Mouse (Mus musculus) hindbrain, embryonic 11.5 days (tissue): ENCODE results near the gene Atg9a. TPM values are rescaled to one million over a fixed set of nuclear protein-coding genes. Genes with fewer than 3 reads are reported as not detected.

ENCODE experiments used
- polyA plus RNA-seq: library from polyadenylated mRNA; unstranded; fragments of >200 nt; fragmentation: Nextera tagmentation; extraction: Ambion mirVana; gene quantifications from 2 replicates; pipeline ENCODE4 v1.2.1, GENCODE M21; 2014

Gene Atg9a
- polyA plus RNA-seq, 1 experiment from 2014 or later, result 17.4 TPM

Other genes starting within 250 kb of the Atg9a start
- 0.20 and 0.35 TPM in 2 replicates for gene Ihh, start 240.5 kb downstream of the Atg9a start, polyA plus RNA-seq
- 14.8 and 15.2 TPM in 2 replicates for gene Nhej1, start 67.0 kb downstream of the Atg9a start, polyA plus RNA-seq
- not detected in 2 replicates for gene Slc23a3, start 58.3 kb downstream of the Atg9a start, polyA plus RNA-seq
- 47.4 and 49.0 TPM in 2 replicates for gene Cnppd1, start 49.5 kb downstream of the Atg9a start, polyA plus RNA-seq
- gene Retreg2, start 49.4 kb downstream of the Atg9a start, polyA plus RNA-seq, result 50.3 and 58.4 TPM in 2 replicates
- gene Zfand2b, start 23.6 kb downstream of the Atg9a start, polyA plus RNA-seq, result 37.4 and 37.7 TPM in 2 replicates
- gene Abcb6, start 11.8 kb downstream of the Atg9a start, polyA plus RNA-seq, result 21.8 and 23.9 TPM in 2 replicates
- 12.8 and 14.9 TPM in 2 replicates for gene Ankzf1, start within 50 bp of the Atg9a start, polyA plus RNA-seq
- gene Glb1l, start 18.6 kb upstream of the Atg9a start, polyA plus RNA-seq, result 18.0 and 19.5 TPM in 2 replicates
- 110 and 125 TPM in 2 replicates for gene Stk16, start 18.6 kb upstream of the Atg9a start, polyA plus RNA-seq
- gene Tuba4a, start 27.7 kb upstream of the Atg9a start, polyA plus RNA-seq, result 10.7 and 12.4 TPM in 2 replicates
- gene A630095N17Rik, start 39.9 kb upstream of the Atg9a start, polyA plus RNA-seq, result not detected in 2 replicates
- gene Dnajb2, start 44.2 kb upstream of the Atg9a start, polyA plus RNA-seq, result 17.8 and 21.4 TPM in 2 replicates
- 3.5 and 6.0 TPM in 2 replicates for gene Ptprn, start 72.3 kb upstream of the Atg9a start, polyA plus RNA-seq
- 32.3 and 35.7 TPM in 2 replicates for gene Resp18, start 86.2 kb upstream of the Atg9a start, polyA plus RNA-seq
- 154 and 165 TPM in 2 replicates for gene Dnpep, start 125.8 kb upstream of the Atg9a start, polyA plus RNA-seq
- gene Des, start 168.1 kb upstream of the Atg9a start, polyA plus RNA-seq, result 2.1 and 2.4 TPM in 2 replicates
- gene Speg, start 183.1 kb upstream of the Atg9a start, polyA plus RNA-seq, result 11.1 and 12.7 TPM in 2 replicates
- gene Gmppa, start 243.7 kb upstream of the Atg9a start, polyA plus RNA-seq, result 53.8 and 56.3 TPM in 2 replicates